Mouse (Mus musculus) heart, embryonic 13.5 days (tissue): ENCODE measurements around the gene Sept3. TPM values are rescaled to one million over a fixed set of nuclear protein-coding genes. Genes with fewer than 3 reads are reported as not detected.

ENCODE experiments used
- ATAC-seq: fragments of 200-750 bp; cut with Nextera tagmentation; 2 replicates; pipeline ENCODE4 v1.8.0; 2017; ENCODE audit warnings: moderate TSS enrichment; ENCODE audit not compliant: insufficient number of reproducible peaks, low FRiP score, low TSS enrichment; ENCODE audit errors: extremely low read depth
- H3K27ac ChIP-seq: fragments of 300-500 bp; sonication (generic); replicated peaks from 2 replicates; pipeline ENCODE4 v1.5.1; 2015; ENCODE audit warnings: moderate library complexity, mild to moderate bottlenecking, inconsistent platforms
- H3K27me3 ChIP-seq: fragments of 300-500 bp; sonication (generic); replicated peaks from 2 replicates; pipeline ENCODE4 v1.6.1; 2015; ENCODE audit warnings: mild to moderate bottlenecking, inconsistent platforms
- H3K36me3 ChIP-seq: fragments of 300-500 bp; sonication (generic); 2 replicates; pipeline ENCODE4 v1.6.1; 2015; ENCODE audit warnings: mild to moderate bottlenecking, inconsistent platforms
- H3K4me1 ChIP-seq: fragments of 300-500 bp; sonication (generic); 2 replicates; pipeline ENCODE4 v1.6.1; 2015; ENCODE audit warnings: inconsistent platforms
- H3K4me2 ChIP-seq: fragments of 300-500 bp; sonication (generic); 2 replicates; pipeline ENCODE4 v1.6.1; 2015; ENCODE audit warnings: inconsistent platforms, mild to moderate bottlenecking, moderate library complexity
- H3K4me3 ChIP-seq: fragments of 300-500 bp; sonication (generic); 2 replicates; pipeline ENCODE4 v1.5.1; 2015; ENCODE audit warnings: moderate library complexity, mild to moderate bottlenecking, inconsistent platforms
- H3K9ac ChIP-seq: fragments of 300-500 bp; sonication (generic); 2 replicates; pipeline ENCODE4 v1.6.1; 2015; ENCODE audit warnings: inconsistent platforms, mild to moderate bottlenecking, moderate library complexity
- H3K9me3 ChIP-seq: fragments of 300-500 bp; sonication (generic); 2 replicates; pipeline ENCODE4 v1.6.1; 2016; ENCODE audit warnings: inconsistent platforms
- WGBS: fragments of 180-500 bp; shearing (Covaris S2); methylation state at CpG from one replicate; pipeline ENCODE4 v1.1.7; 2015; ENCODE audit warnings: mixed read lengths; 5-methylcytosine and 5-hydroxymethylcytosine counted together
- polyA plus RNA-seq: library from polyadenylated mRNA; unstranded; fragments of >200 nt; fragmentation: Nextera tagmentation; extraction: Ambion mirVana; gene quantifications from 2 replicates; pipeline ENCODE4 v1.2.1, GENCODE M21; 2015

The Sept3 gene
- polyA plus RNA-seq, 1 experiment from 2014 or later = 6.0 TPM

- no peak overlapping the region for H3K4me3 ChIP-seq
These were observed 3.5 kb upstream of the Sept3 start for GRCm38 (mm10) chr15:82271201-82271600.

GRCm38 (mm10) chr15:82272295-82272694 lies 2.4 kb upstream of the Sept3 start:
- no peak overlapping the region for H3K4me3 ChIP-seq
- H3K4me2 ChIP-seq = no peak overlapping the region
- no peak for ATAC-seq
- 69% methylated on average over 6 of the region's 6 CpGs for WGBS
- H3K36me3 ChIP-seq = no peaks in the 10 kb centered on the region
- H3K4me1 ChIP-seq = peaks cover 28% of the 10 kb centered on the region
- no peak overlapping the region for H3K9ac ChIP-seq
- no peak overlapping the region for H3K27ac ChIP-seq
- peaks cover 68% of the 10 kb centered on the region for H3K27me3 ChIP-seq
- H3K9me3 ChIP-seq = no peaks in the 10 kb centered on the region

More at GRCm38 (mm10) chr15:82271201-82271600, 3.5 kb upstream of the Sept3 start:
- H3K27me3 ChIP-seq = peaks cover 57% of the 10 kb centered on the region
- no peak overlapping the region for H3K27ac ChIP-seq
- H3K4me2 ChIP-seq = no peak overlapping the region
- H3K9me3 ChIP-seq = no peaks in the 10 kb centered on the region
- H3K4me1 ChIP-seq = peaks cover 28% of the 10 kb centered on the region
- no peak for ATAC-seq
- H3K9ac ChIP-seq = peak overlapping the region; percentile 52; the same call in 1 of the 2 replicates
- WGBS = 8% methylated on average over 5 of the region's 5 CpGs
- H3K36me3 ChIP-seq = no peaks in the 10 kb centered on the region

GRCm38 (mm10) chr15:82274927-82275901 lies 521 bp downstream of the Sept3 start:
- whole genome bisulfite sequencing = under 1% methylated on average over 86 of the region's 86 CpGs
- Histone ChIP-seq H3K4me1 (peaks cover 26% of the 10 kb centered on the region), H3K9ac (peak overlapping the region; percentile 80), H3K36me3 (no peaks in the 10 kb centered on the region), H3K27ac (no peak overlapping the region), H3K9me3 (no peaks in the 10 kb centered on the region), H3K4me3 (peak overlapping the region; percentile 63), H3K27me3 (peaks cover 75% of the 10 kb centered on the region), H3K4me2 (peak overlapping the region; percentile 95)
- ATAC-seq = no peak

DNA sequence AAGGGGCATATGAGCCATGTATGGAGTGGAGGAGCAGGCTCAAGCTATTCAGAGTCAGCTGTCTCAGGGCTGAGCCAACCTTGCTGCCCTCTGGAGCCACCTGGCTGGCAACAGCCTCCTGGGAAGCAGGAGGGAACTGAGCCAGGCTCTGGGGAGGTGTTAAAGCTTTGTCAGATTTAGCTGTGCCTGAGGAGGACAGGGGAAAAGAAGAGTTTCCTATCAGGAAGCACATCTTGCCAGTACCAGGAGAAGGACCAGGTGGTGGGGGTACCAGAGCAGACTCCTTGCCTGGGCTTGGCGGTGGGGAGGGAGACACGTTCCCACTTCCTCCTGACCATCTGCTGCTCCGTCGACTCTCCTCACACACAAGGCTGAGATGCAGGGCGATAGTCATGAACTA lies 2.9 kb downstream of the Sept3 start:
- no peak for ATAC-seq
- Histone ChIP-seq H3K36me3 (no peaks in the 10 kb centered on the region), H3K27ac (no peak overlapping the region), H3K9me3 (no peaks in the 10 kb centered on the region), H3K9ac (no peak overlapping the region), H3K4me2 (no peak overlapping the region), H3K4me3 (no peak overlapping the region), H3K4me1 (peaks cover 25% of the 10 kb centered on the region), H3K27me3 (peaks cover 61% of the 10 kb centered on the region)
- WGBS = 71% methylated on average over 5 of the region's 5 CpGs

DNA sequence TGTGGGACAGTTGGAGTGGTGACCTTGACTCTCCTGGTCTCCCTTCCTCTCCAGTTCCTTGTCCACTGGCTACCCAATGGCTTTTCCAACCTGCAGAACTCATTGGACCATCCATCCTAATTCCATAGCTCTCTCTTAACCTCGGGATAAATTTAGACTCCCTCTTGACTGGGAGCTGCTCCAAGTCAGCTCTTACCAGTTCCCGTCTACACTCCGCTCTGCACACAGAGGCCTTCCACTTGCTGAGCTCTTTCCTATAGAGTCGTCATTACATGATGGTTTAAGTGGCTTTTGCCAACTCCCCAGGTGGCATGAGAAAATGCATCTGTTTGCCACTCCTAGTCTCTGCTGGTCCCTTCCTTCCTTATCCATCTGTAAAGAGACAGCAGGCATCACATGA lies 5.9 kb downstream of the Sept3 start:
- H3K4me1 ChIP-seq = peaks cover 13% of the 10 kb centered on the region
- no peaks in the 10 kb centered on the region for H3K9me3 ChIP-seq
- H3K36me3 ChIP-seq = no peaks in the 10 kb centered on the region
- peaks cover 32% of the 10 kb centered on the region for H3K27me3 ChIP-seq
- peak overlapping the region; percentile 80 for H3K27ac ChIP-seq
- ATAC-seq = no peak
- H3K9ac ChIP-seq = no peak overlapping the region
- WGBS = 32% methylated on average over 4 of the region's 4 CpGs
- no peak overlapping the region for H3K4me2 ChIP-seq
- H3K4me3 ChIP-seq = no peak overlapping the region

GRCm38 (mm10) chr15:82286157-82286556 lies 11.5 kb downstream of the Sept3 start:
- no peak overlapping the region for H3K9ac ChIP-seq
- H3K9me3 ChIP-seq = no peaks in the 10 kb centered on the region
- no peak overlapping the region for H3K27ac ChIP-seq
- no peaks in the 10 kb centered on the region for H3K27me3 ChIP-seq
- H3K4me3 ChIP-seq = no peak overlapping the region
- WGBS = 41% methylated on average over 12 of the region's 12 CpGs
- no peak for ATAC-seq
- H3K4me1 ChIP-seq = no peaks in the 10 kb centered on the region
- H3K36me3 ChIP-seq = no peaks in the 10 kb centered on the region
- no peak overlapping the region for H3K4me2 ChIP-seq

- no peak overlapping the region for H3K4me2 ChIP-seq
- WGBS = 90% methylated on average over 7 of the region's 7 CpGs
- no peak overlapping the region for H3K4me3 ChIP-seq
- no peaks in the 10 kb centered on the region for H3K36me3 ChIP-seq
- H3K4me1 ChIP-seq = peaks cover 15% of the 10 kb centered on the region
- ATAC-seq = no peak
- H3K9me3 ChIP-seq = no peaks in the 10 kb centered on the region
- H3K27ac ChIP-seq = no peak overlapping the region
- no peak overlapping the region for H3K9ac ChIP-seq
- H3K27me3 ChIP-seq = no peaks in the 10 kb centered on the region
These were observed 15.6 kb downstream of the Sept3 start for GRCm38 (mm10) chr15:82290252-82290651.

- no peak; the same call in 1 of the 2 replicates for ATAC-seq
- H3K4me3 ChIP-seq = peak overlapping the region; percentile 22
- 18% methylated on average over 5 of the region's 5 CpGs for WGBS
- no peak overlapping the region; the same call in 1 of the 2 replicates for H3K9ac ChIP-seq
- H3K9me3 ChIP-seq = no peaks in the 10 kb centered on the region
- H3K27ac ChIP-seq = no peak overlapping the region
- H3K27me3 ChIP-seq = no peaks in the 10 kb centered on the region
- peaks cover 15% of the 10 kb centered on the region for H3K4me1 ChIP-seq
- H3K36me3 ChIP-seq = no peaks in the 10 kb centered on the region
- H3K4me2 ChIP-seq = peak overlapping the region; percentile 54
These were observed 18.2 kb downstream of the Sept3 start for GRCm38 (mm10) chr15:82292851-82293250.

GRCm38 (mm10) chr15:82293271-82293711 lies 18.6 kb downstream of the Sept3 start:
- peak overlapping the region; percentile 22 for H3K4me3 ChIP-seq

GRCm38 (mm10) chr15:82294059-82294458 lies 19.4 kb downstream of the Sept3 start:
- Histone ChIP-seq H3K4me3 (no peak overlapping the region), H3K27me3 (peaks cover 4% of the 10 kb centered on the region; the same call in 1 of the 2 replicates), H3K9ac (no peak overlapping the region), H3K4me2 (no peak overlapping the region), H3K27ac (no peak overlapping the region), H3K9me3 (no peaks in the 10 kb centered on the region), H3K36me3 (no peaks in the 10 kb centered on the region), H3K4me1 (peaks cover 20% of the 10 kb centered on the region)
- ATAC-seq = no peak
- WGBS = 55% methylated on average over 8 of the region's 8 CpGs

More at GRCm38 (mm10) chr15:82293271-82293711, 18.6 kb downstream of the Sept3 start:
- H3K4me2 ChIP-seq = peak overlapping the region; percentile 54
- no peak overlapping the region for H3K27ac ChIP-seq
- H3K9me3 ChIP-seq = no peaks in the 10 kb centered on the region
- H3K4me1 ChIP-seq = peaks cover 15% of the 10 kb centered on the region
- no peak for ATAC-seq
- WGBS = 13% methylated on average over 7 of the region's 7 CpGs
- no peak overlapping the region; the same call in 1 of the 2 replicates for H3K9ac ChIP-seq
- no peaks in the 10 kb centered on the region for H3K27me3 ChIP-seq
- no peaks in the 10 kb centered on the region for H3K36me3 ChIP-seq

DNA sequence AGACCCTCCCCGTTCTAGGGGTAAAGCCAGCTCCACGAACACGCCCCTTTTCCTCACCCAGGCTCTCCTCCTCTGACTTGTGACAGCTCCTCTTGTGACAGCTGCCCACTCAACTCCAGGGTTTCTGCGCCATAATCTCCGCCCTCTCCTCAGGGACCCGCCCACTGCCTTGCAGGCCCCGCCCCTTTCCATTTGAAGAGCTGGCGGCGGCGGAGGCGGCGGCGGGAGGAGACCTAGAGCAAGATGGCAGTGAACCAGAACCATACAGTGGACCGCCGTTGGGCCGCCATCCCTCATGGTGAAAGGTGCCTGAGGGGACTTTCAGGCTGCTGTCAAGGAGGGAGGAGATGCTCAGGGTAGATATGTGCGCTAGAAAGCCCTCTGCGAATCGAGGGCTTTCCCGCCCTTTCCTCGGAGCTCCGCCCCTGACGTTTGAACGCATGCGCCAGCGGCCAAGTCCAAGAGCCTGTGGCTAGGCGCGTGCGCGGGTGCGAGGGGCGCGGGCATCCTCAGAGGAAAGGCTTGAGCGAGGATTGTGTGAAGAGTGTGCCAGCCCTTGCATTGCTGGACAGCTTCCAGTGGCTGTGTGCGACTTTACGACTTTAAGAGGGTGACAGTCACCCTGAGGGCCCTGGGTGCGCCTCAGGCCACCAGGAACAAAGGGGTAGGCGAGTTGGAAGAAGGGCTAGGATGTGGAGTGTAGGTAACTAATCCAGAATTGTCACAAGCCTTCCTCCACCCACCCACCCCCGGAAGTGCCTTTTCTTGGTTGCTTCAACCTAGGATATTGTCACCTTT lies 24.3 kb downstream of the Sept3 start, which contains the start of gene Wbp2nl:
Gene Wbp2nl (plus strand): TSS at position 191 of the 798 bp plus-strand sequence.
- no peaks in the 10 kb centered on the region for H3K9me3 ChIP-seq
- H3K4me1 ChIP-seq = peaks cover 18% of the 10 kb centered on the region
- ATAC-seq = no peak
- H3K4me2 ChIP-seq = peak within 1 kb of the TSS; percentile 48
- no peak within 1 kb of the TSS for H3K27ac ChIP-seq
- WGBS = 46% methylated on average over 39 of the region's 39 CpGs
- H3K4me3 ChIP-seq = no peak within 1 kb of the TSS
- peaks cover 9% of the 10 kb centered on the region; the same call in 1 of the 2 replicates for H3K27me3 ChIP-seq
- no peaks in the 10 kb centered on the region for H3K36me3 ChIP-seq
- H3K9ac ChIP-seq = no peak within 1 kb of the TSS
